Mouse (Mus musculus) megakaryocyte, embryonic 14.5 days (primary cell): ENCODE measurements around the gene Kif21a.

Source experiments
- FLI1 ChIP-seq: IDR thresholded peaks from 2 replicates; pipeline ENCODE4 v1.6.1; 2012; ENCODE audit warnings: low read length, inconsistent platforms, mixed read lengths
- GATA1 ChIP-seq: IDR thresholded peaks from 3 replicates; pipeline ENCODE4 v1.6.1; 2012; ENCODE audit warnings: mixed read lengths, low read length, inconsistent platforms, borderline replicate concordance

DNA sequence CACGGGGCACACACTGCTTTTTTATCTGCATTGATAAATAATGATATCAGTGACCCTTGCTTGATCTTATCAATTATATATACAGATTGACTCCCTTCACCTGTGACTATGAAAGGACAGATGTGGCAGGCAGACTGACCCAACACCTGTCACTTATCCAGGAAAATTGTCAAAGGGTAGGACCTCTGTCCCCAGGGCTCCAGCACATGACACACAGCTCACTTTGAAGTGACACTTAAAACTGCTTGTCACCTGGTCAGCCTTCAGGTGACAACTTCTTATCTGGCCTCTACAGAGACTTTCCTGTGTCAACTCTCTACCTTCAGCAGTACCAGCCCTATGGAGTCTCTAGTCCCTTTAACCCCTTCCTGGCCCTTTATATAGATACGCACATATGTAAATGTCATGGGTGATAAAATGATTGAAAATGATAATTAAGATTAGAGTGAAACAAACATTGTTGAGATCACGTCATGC lies 7.2 kb upstream of the Kif21a start:
- no peak for TF ChIP-seq GATA1
- TF ChIP-seq FLI1: no peak
